Mouse (Mus musculus) left cerebral cortex, adult 9 months (tissue): ENCODE measurements around the gene Serpinb1a.
"Not testable (repeated sequence)": the region's sequence is repeated elsewhere in the genome, so short reads cannot be mapped to it uniquely, and the experiment has no call there.

ENCODE experiments used
- DNase-seq, 2 experiments: peaks; one replicate each; pipeline ENCODE4 v3.0.0; 2022; ENCODE audit warnings: low spot score in 2 of 2

The Serpinb1a gene

GRCm38 (mm10) chr13:32850668-32851404 lies at the start of gene Serpinb1a:
Serpinb1a (minus strand) TSS chr13:32851185.
- DNase-seq: no peak

DNA sequence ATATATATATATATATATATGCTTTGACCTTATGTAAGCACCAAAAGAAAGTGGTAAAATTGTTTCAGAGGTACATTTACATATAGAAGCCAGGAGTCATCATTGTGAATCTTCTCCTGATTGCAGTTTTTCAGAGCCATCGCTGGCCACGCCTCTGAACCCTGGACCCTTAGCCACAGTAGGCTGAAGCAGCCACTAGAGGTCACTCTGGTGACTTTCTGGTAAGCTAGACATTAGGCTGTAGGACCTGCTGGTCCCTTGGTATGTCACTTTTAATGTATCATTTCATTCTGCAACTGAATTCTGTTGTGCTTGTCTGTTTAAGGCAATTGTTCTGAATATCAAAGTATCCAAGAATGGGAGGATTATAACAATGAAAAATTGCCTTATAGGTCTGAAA lies 49.7 kb upstream of the Serpinb1a start:
- DNase-seq: peak in 1 of 2 experiments; percentile 40

DNA sequence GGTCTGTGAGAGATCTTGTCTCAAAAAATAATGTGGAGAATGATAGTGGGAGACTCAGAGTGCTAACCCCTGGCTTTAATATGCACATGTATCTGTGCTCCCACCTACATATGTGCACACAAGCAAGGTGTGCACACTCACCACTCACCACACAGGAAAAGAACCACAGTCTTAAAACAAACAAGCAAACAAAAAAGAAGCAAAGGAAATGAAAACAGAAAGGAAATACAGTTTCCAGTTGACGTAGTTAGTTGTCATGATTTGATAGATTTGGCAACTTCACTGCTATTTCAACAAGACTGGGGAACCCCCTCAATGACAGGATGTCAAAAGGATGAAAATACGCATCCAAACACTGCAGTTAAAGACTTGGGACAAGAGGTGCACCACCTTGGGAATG lies 48.1 kb upstream of the Serpinb1a start:
- not testable (repeated sequence) for DNase-seq

GRCm38 (mm10) chr13:32898111-32898510 lies 47.1 kb upstream of the Serpinb1a start, which contains the start of gene Serpinb1c:
Serpinb1c (minus strand) TSS chr13:32898211.
- no peak for DNase-seq

GRCm38 (mm10) chr13:32896931-32897330 lies 45.9 kb upstream of the Serpinb1a start:
- no peak for DNase-seq

DNA sequence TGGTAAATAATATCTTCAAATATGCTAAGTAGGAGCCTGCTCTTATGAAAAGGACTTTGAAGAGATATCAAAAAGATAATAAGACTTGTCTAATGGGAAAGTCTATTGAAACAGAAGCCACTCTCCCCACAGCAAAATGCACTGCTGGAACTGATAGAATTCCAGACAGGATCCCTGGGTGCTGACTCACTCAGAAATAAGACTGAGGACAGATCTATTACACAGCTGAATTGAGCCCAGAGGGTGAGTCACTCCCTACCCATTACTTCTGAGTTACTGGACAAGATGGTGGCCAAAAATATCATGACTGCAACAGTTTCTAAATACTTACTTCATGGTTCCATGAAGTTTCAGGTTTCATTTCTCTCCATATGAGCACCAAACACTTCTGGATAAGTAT lies 33.8 kb upstream of the Serpinb1a start:
- no peak for DNase-seq

GRCm38 (mm10) chr13:32873862-32874261 lies 22.9 kb upstream of the Serpinb1a start:
- no peak for DNase-seq

DNA sequence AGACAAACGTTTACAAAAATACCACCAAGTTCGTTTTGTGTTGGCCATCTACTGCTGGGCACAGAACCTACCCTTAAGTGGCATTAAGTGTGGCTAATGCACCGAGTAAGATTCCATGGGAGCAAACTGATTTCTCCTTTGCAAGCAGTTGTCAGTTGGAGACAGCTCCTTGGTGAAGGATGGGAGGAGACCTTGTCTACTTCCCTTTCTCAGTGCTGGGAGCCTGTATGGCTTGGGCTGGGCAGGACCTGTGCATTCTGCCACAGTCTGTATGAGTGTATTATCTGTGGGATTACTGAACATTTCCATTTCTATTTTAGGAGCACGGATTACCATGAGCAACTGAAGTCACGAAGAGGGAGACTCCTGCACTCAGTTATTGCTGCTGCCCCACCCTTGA lies 17.9 kb upstream of the Serpinb1a start:
- no peak for DNase-seq

- not testable (repeated sequence) for DNase-seq
Measured at GRCm38 (mm10) chr13:32868233-32868632, 17.2 kb upstream of the Serpinb1a start.

GRCm38 (mm10) chr13:32867030-32867429 lies 16.0 kb upstream of the Serpinb1a start:
- DNase-seq: no peak

GRCm38 (mm10) chr13:32866484-32866883 lies 15.5 kb upstream of the Serpinb1a start:
- DNase-seq: peak; percentile 20 to 81

GRCm38 (mm10) chr13:32865591-32865990 lies 14.6 kb upstream of the Serpinb1a start:
- no peak for DNase-seq

DNA sequence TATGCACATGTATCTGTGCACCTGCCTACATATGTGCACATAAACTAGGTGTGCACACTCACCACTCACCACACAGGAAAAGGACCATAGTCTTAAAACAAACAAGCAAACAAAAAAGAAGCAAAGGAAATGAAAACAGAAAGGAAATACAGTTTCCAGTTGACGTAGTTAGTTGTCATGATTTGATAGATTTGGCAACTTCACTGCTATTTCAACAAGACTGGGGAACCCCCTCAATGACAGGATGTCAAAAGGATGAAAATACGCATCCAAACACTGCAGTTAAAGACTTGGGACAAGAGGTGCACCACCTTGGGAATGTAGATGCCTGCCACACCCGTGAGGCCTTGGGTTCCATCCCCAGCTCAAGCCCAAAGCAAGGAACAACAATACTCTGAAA lies 13.5 kb upstream of the Serpinb1a start:
- not testable (repeated sequence) for DNase-seq

- DNase-seq: no peak
Measured at GRCm38 (mm10) chr13:32863456-32863855, 12.5 kb upstream of the Serpinb1a start.

GRCm38 (mm10) chr13:32860821-32861220 lies 9.8 kb upstream of the Serpinb1a start:
- DNase-seq: no peak

- no peak for DNase-seq
Measured at GRCm38 (mm10) chr13:32853073-32853472, 2.1 kb upstream of the Serpinb1a start.

GRCm38 (mm10) chr13:32852539-32852938 lies 1.6 kb upstream of the Serpinb1a start:
- no peak for DNase-seq

DNA sequence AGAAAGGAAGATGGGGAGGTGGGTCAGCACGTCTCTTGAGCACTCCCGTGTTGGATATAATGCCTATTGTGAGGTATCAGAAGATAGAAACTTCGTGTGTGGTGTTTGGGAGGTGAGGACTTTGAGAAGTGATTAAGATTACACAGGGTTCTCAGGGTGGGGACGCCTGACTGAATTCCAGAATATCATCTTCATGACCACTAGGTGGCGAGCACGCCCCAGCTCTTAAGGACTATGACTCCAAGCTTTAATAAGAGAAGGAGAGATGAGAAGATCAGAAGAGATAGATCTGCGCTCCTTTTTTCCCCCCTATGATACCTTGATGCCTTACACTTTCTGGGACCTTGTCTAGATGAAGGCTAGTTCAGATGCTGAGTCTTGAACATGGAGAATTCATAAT lies 982 bp upstream of the Serpinb1a start:
- peak in 1 of 2 experiments; percentile 48 for DNase-seq

- no peak for DNase-seq
Measured at GRCm38 (mm10) chr13:32850156-32850555, 829 bp downstream of the Serpinb1a start.

DNA sequence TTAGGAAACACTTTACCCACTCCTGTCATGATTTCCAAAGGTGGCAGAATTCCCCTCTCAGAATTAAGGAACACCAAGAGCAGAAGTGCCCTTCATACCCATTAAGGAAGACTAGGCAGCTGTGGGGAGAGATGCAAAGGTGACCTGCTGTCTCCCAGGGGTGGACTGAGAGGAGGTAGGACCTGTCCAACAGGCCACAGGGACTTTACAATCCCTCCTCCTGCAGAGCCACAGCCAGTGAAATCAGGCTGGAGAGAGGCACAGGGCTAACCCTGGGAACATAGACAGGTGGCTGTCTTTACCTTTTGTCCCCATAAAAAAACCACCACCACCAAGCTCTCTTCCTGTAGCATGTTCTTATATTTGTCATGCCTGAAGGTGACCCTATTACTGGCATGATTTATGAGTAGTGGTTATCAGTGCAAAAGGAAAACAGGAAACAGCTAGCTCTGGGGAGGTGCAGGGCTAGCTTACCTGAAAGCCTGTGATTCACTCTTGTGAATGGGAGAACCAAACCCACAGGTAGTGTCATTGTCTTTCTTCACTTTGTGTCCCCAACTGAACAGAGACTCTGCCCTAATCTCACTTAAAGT lies 1.4 kb downstream of the Serpinb1a start:
- DNase-seq: no peak

GRCm38 (mm10) chr13:32849092-32849491 lies 1.9 kb downstream of the Serpinb1a start:
- no peak for DNase-seq

- DNase-seq: no peak
Measured at GRCm38 (mm10) chr13:32846221-32846620, 4.8 kb downstream of the Serpinb1a start.

GRCm38 (mm10) chr13:32841349-32841748 lies 9.6 kb downstream of the Serpinb1a start:
- no peak for DNase-seq
